Mouse (Mus musculus) thymus, adult 2 months (tissue): ENCODE measurements around the gene Shpk.

ENCODE experiments used
- CTCF ChIP-seq: fragments of 200-500 bp; IDR thresholded peaks from 2 replicates; pipeline ENCODE4 v1.5.1; 2012; ENCODE audit warnings: mild to moderate bottlenecking, control low read depth, low read length, moderate library complexity, borderline replicate concordance; ENCODE audit not compliant: control insufficient read depth, poor library complexity, insufficient read depth; ENCODE audit errors: extremely low read depth
- POLR2A ChIP-seq: fragments of 200-500 bp; IDR thresholded peaks from 2 replicates; pipeline ENCODE4 v1.6.1; 2012; ENCODE audit warnings: mild to moderate bottlenecking, low read length, control low read depth, moderate library complexity; ENCODE audit not compliant: control insufficient read depth, poor library complexity, insufficient read depth; ENCODE audit errors: extremely low read depth

DNA sequence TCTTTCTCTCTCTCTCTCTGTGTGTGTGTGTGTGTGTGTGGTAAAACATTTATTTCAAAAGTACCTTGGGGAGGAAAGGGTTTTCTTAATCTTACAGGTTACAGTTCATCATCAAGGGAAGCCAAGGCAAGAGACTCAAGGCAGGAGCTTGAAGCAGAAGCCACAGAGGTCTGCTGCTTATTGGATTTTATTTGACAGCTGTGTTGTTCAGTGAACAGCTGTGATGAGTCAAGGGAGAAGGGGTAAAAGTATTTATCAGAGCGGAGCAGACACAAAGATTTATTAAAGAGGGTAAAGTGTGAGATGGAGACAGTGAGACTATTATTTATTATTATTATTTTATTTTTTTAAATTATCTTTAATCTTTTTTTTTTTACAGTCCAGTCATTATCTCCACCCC, 62.1 kb downstream of the Shpk start:
- TF ChIP-seq CTCF (no peak), POLR2A (no peak)
